Mouse (Mus musculus) megakaryocyte, embryonic 14.5 days (primary cell): ENCODE measurements at regions not wholly inside any gene's neighbourhood (a gene's known extent, or its start where the extent isn't known, plus 50 kb on each side); places are given as distances from the start of the nearest gene placed in this dataset.

Experiments used
- H3K27me3 ChIP-seq: replicated peaks from 2 replicates; pipeline ENCODE3; 2012; ENCODE audit warnings: inconsistent platforms
- H3K36me3 ChIP-seq: replicated peaks from 2 replicates; pipeline ENCODE3; 2012; ENCODE audit warnings: low read length, inconsistent platforms, mixed read lengths
- H3K4me1 ChIP-seq: 2 replicates; pipeline ENCODE4 v1.6.1; 2012; ENCODE audit warnings: inconsistent platforms
- H3K4me3 ChIP-seq: replicated peaks from 2 replicates; pipeline ENCODE3; 2012; ENCODE audit warnings: moderate library complexity, mild to moderate bottlenecking, inconsistent platforms
- H3K9me3 ChIP-seq: 2 replicates; pipeline ENCODE4 v1.6.1; 2012; ENCODE audit warnings: inconsistent platforms
- FLI1 ChIP-seq: IDR thresholded peaks from 2 replicates; pipeline ENCODE4 v1.6.1; 2012; ENCODE audit warnings: low read length, inconsistent platforms, mixed read lengths
- GATA1 ChIP-seq: IDR thresholded peaks from 3 replicates; pipeline ENCODE4 v1.6.1; 2012; ENCODE audit warnings: mixed read lengths, low read length, inconsistent platforms, borderline replicate concordance

DNA sequence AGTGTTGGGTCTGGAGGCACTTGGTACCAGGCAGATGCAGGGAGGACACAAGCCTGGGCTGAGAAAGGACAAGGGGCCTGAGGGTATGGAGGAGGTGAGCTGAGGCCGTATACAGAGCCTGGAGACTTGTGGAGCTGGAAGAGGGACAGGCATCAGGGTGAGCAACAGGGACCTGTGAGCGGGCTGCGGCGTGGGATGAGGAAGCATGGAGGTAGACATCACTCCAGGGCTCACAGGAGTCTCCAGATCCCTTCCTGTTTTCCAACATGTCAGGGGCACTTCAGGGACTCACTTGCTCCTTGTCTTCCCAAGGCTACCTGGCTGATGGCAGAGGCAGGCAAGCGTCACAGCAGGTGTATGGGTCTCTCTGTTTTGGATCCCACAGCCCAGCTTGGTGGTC lies 89.4 kb upstream of the Mvb12b start:
- no peaks in the 10 kb centered on the region for H3K9me3 ChIP-seq
- H3K27me3 ChIP-seq, result peaks cover 57% of the 10 kb centered on the region
- no peaks in the 10 kb centered on the region for H3K36me3 ChIP-seq
- no peak for TF ChIP-seq FLI1
- no peak for TF ChIP-seq GATA1
- H3K4me3 ChIP-seq, result no peak overlapping the region
- peaks cover 32% of the 10 kb centered on the region for H3K4me1 ChIP-seq

- TF ChIP-seq FLI1 (no peak), GATA1 (no peak)
- peaks cover 49% of the 10 kb centered on the region for H3K27me3 ChIP-seq
These were observed 88.4 kb upstream of the Mvb12b start for GRCm38 (mm10) chr2:33976183-33976582.

DNA sequence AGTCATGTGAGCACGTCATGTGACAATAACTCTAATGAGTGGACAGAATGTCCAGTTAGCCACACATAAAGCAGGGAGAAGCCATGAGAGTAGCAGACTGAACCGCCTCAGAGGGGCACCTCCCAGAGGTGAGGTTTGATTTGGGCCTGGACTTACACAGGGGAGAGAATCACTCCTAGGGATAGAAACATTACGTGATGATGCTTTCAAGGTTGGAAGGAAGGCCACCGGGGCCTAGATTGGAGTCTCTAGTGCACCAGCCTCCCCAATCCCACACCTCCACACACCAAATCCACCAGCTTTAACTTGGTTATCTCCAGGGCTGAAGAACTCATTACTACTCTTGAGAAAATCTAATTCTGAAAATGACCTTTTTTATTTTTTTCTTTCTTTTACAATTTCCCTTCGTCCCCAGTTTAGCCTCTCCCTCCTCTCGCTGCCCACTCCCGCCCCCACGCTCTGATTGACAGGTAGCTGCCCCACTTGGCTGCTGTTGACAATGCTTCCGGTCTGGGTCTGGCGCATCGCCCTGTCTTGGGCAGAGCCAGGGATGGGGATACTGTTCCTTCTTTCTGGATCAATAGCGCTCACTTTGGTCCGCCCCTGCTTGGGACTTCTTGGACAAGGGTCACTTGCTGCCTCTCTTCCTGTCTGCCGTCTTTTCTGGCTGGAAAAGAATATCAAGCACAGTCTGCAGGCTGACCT lies 87.8 kb upstream of the Mvb12b start:
- Histone ChIP-seq H3K9me3 (no peaks in the 10 kb centered on the region), H3K4me1 (peaks cover 45% of the 10 kb centered on the region), H3K4me3 (no peak overlapping the region), H3K27me3 (peaks cover 44% of the 10 kb centered on the region), H3K36me3 (no peaks in the 10 kb centered on the region)
- no peak for TF ChIP-seq FLI1

More at GRCm38 (mm10) chr2:33976183-33976582, 88.4 kb upstream of the Mvb12b start:
- Histone ChIP-seq H3K36me3 (no peaks in the 10 kb centered on the region), H3K9me3 (no peaks in the 10 kb centered on the region), H3K4me1 (peaks cover 40% of the 10 kb centered on the region), H3K4me3 (no peak overlapping the region)

GRCm38 (mm10) chr2:33974737-33975422 lies 87.1 kb upstream of the Mvb12b start:
- no peaks in the 10 kb centered on the region for H3K36me3 ChIP-seq
- H3K9me3 ChIP-seq, result no peaks in the 10 kb centered on the region
- no peak overlapping the region for H3K4me3 ChIP-seq
- no peak for TF ChIP-seq FLI1
- TF ChIP-seq GATA1, result no peak
- H3K27me3 ChIP-seq, result peaks cover 42% of the 10 kb centered on the region
- peaks cover 51% of the 10 kb centered on the region for H3K4me1 ChIP-seq

GRCm38 (mm10) chr2:33974031-33974430 lies 86.3 kb upstream of the Mvb12b start:
- no peak overlapping the region for H3K4me3 ChIP-seq
- peaks cover 57% of the 10 kb centered on the region for H3K4me1 ChIP-seq
- H3K9me3 ChIP-seq, result no peaks in the 10 kb centered on the region
- TF ChIP-seq FLI1, result no peak
- TF ChIP-seq GATA1, result no peak
- H3K36me3 ChIP-seq, result no peaks in the 10 kb centered on the region
- H3K27me3 ChIP-seq, result peaks cover 47% of the 10 kb centered on the region

DNA sequence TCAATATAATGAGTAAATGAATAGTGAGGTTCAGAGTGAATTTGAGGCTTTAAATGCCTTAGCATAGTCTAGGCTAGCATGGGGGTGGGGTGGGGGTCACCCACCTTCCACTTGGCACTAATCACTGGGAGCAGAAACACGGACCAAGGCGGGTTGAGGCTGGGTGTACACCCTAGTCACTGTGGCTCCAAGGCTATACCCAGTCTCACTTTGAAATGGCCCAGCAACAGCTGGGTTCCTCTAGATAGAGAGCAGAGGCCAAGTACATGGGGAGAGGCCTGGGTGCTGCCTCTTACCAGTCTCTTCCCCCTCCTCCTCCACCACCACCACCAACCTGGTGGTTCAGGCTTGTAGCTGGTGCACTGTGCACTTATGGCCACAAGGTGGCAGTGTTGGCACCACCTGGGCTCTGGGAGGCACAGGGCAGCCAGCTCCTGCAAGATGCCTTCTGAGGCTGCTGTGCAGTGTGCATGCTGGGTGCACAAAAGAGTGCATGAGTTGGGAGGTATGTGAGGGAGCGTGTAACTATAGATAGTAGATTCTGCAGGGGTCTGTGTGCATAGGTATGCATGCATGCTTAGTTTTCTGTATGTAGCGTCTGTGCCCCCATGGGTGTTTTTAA lies 85.6 kb upstream of the Mvb12b start:
- Histone ChIP-seq H3K27me3 (peaks cover 50% of the 10 kb centered on the region), H3K9me3 (no peaks in the 10 kb centered on the region), H3K36me3 (no peaks in the 10 kb centered on the region), H3K4me1 (peaks cover 56% of the 10 kb centered on the region), H3K4me3 (no peak overlapping the region)
- TF ChIP-seq GATA1 (no peak), FLI1 (no peak)

- Histone ChIP-seq H3K27me3 (peaks cover 60% of the 10 kb centered on the region), H3K4me1 (peaks cover 45% of the 10 kb centered on the region), H3K4me3 (no peak overlapping the region), H3K36me3 (no peaks in the 10 kb centered on the region), H3K9me3 (no peaks in the 10 kb centered on the region)
- TF ChIP-seq GATA1 (no peak), FLI1 (no peak)
These were observed 79.3 kb upstream of the Mvb12b start for GRCm38 (mm10) chr2:33966984-33967421.

- TF ChIP-seq GATA1 (no peak), FLI1 (no peak)
- H3K36me3 ChIP-seq, result no peaks in the 10 kb centered on the region
- peaks cover 60% of the 10 kb centered on the region for H3K27me3 ChIP-seq
These were observed 78.7 kb upstream of the Mvb12b start for GRCm38 (mm10) chr2:33966389-33966983.

DNA sequence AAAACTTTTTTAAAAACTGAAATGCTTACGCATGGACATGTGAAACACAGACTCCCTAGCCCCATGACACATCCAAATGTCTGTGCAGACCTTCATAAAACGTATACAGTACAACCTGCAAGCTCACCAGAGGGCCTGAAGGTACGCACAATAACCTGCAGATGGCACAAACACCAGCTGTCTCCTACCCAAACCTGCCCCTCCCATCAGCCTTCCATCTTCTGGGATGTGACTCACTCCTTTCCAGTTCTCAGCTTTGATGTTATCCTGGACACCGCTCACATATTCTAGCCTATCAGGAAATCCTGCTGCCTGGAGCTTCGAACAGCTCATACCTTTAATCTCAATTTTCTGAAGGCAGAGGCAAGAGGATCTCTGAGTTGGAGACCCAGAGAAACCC lies 76.3 kb upstream of the Mvb12b start:
- peaks cover 56% of the 10 kb centered on the region for H3K27me3 ChIP-seq
- peaks cover 28% of the 10 kb centered on the region for H3K4me1 ChIP-seq
- H3K4me3 ChIP-seq, result no peak overlapping the region
- H3K36me3 ChIP-seq, result no peaks in the 10 kb centered on the region
- H3K9me3 ChIP-seq, result no peaks in the 10 kb centered on the region
- TF ChIP-seq FLI1 (no peak), GATA1 (no peak)

More at GRCm38 (mm10) chr2:33966389-33966983, 78.7 kb upstream of the Mvb12b start:
- Histone ChIP-seq H3K4me1 (peaks cover 45% of the 10 kb centered on the region), H3K4me3 (no peak overlapping the region), H3K9me3 (no peaks in the 10 kb centered on the region)

DNA sequence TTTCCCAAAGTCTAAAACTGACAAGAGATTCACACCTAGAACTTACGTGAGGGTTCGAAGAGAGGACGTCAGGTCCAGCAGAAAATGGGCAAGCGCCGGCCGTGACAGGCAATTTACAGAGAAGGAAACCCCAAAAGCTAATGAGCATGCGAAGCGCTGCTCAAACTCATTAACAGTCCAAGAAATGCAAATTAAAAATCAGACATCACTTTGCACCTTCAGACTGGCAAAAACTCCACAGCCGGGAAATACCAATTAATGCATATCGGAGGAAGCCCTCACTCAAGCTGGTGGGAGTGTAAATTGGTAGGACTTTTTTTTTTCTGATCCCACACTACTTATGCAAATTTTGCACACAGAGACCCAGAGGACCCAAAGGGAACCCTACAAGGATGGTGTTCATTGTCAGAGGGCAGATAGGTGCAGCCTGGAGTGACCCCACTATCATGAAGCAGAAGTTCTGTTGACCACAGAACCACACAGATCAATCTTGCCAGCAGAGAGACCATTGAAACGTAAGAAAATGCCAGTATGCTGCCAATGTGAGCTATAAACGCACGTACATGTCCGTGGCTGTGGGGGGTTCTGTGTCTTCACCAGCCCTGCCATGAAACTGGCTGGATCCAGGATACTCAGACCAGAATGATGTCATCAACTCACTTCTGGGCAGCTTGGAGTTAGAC lies 74.8 kb upstream of the Mvb12b start:
- H3K4me1 ChIP-seq, result peaks cover 23% of the 10 kb centered on the region
- no peak for TF ChIP-seq GATA1
- TF ChIP-seq FLI1, result no peak
- no peak overlapping the region for H3K4me3 ChIP-seq
- H3K9me3 ChIP-seq, result peaks cover 4% of the 10 kb centered on the region
- peaks cover 42% of the 10 kb centered on the region for H3K27me3 ChIP-seq
- H3K36me3 ChIP-seq, result peaks cover under 1% of the 10 kb centered on the region
